Mouse (Mus musculus) urinary bladder, postnatal 25 days (tissue): ENCODE measurements around the gene Nlgn2.
A peak's percentile ranks its signal among the peaks of the same experiment; 100 is the strongest.

ENCODE experiments used
- DNase-seq: peaks from one replicate; pipeline ENCODE4 v3.0.0; 2022; ENCODE audit warnings: low spot score

Gene Nlgn2

GRCm38 (mm10) chr11:69828832-69829231 lies 8.8 kb downstream of the Nlgn2 start:
- DNase-seq = no peak

DNA sequence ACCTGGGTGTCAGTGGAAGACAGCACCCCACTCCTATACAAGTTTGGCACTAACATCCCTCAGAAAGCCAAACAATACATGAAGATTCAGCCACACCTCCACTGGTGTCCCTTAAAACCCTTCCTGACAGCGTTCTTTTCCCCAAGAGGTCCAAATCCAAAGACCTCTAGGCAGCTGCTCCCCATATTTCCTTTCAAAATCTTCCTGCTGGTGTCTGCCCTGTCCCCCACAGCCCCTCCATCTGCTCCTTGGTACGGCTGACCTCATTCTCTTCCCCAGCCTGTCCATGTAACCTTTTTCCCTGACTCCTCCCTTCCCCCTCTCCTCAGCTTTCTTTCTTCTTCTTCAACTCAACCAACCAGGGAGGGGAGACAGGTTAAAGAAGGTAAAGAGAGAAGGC lies 14.1 kb downstream of the Nlgn2 start:
- DNase-seq = no peak

DNA sequence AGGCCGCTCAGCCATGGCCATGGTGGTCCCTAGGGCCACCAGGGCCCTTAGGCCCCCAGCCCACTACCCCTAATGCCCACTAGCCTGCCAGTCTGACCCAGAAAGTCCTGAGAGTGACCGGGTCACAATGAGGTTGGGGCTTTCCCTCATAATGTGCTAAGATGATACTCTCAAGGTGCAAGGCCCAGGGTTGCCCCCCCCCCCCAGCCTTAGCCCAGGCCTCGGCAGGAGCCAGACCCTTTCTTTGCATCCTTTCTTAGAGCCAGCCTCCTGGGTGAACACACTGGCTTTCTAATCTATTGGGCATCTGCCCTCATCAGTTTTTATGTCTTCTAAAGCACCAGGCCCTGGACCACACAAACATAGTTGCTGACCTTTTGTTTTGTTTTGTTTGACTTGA lies 15.5 kb downstream of the Nlgn2 start, which contains the start of gene Spem1:
Gene Spem1 (minus strand): TSS at position 101 of the 400 bp plus-strand sequence.
- no peak for DNase-seq

DNA sequence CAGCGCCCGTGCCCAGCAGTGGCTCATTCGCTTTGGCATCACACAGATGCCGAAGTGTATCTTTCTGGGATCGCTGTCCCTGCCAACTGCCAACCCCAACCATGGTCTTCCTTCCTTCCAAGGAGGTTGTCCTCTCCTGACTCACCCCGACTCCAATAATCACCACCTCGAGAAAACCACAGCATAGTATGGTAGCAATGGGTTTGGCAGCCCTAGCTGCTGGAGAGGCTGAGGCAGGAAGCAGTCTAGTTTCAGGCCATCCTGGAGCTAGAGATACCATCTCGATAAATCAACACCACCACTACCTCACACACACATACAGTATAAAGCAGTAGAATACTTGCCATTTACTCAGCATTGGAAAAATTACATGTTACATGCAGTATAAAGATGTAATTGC lies 18.7 kb downstream of the Nlgn2 start:
- DNase-seq = no peak

GRCm38 (mm10) chr11:69818365-69818764 lies 19.2 kb downstream of the Nlgn2 start, which contains the start of gene Spem2:
TSS of gene Spem2 (minus strand) at chr11:69818465.
- DNase-seq = no peak

DNA sequence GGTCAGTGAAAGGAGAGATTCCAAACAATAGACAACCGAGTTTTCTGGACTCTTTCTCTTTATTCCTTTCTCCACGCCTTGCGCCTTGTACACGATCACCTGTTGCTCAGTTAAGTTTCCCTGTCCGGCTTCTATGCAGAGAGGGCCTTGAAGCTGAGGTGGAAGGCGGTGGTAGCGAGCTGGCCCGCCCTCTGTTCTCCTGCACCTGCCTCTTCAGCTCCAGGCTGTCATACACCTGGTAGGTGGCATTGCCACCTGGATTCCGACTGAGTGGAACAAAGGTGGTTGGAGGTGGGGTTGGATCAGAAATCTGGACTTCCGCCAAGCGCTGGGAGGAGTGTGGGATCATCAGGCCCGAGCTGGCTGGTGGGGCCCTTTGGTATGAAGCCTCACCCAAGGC lies 21.1 kb downstream of the Nlgn2 start:
- DNase-seq = no peak

GRCm38 (mm10) chr11:69815155-69815554 lies 22.4 kb downstream of the Nlgn2 start, which contains the start of gene Gm39566:
TSS of gene Gm39566 (minus strand) at chr11:69815298.
- no peak for DNase-seq

DNA sequence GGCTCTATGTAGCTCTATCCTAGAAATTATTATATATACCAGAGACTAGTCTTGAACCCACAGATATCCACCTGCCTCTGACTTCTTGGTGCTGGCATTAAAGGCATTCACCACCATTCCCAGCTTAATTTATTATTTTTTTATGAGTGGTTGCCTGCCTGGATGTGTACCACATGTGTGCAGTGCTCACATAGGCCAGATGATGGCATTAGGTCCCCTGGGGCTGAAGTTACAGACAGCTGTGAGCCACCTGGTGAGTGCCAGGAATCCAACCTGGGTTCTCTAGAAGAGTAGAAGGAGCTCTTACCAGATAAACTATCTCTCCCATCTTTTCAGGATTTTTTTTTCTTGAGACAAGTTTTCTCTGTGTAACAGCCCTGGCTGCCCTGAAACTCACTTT lies 27.3 kb downstream of the Nlgn2 start:
- no peak for DNase-seq

DNA sequence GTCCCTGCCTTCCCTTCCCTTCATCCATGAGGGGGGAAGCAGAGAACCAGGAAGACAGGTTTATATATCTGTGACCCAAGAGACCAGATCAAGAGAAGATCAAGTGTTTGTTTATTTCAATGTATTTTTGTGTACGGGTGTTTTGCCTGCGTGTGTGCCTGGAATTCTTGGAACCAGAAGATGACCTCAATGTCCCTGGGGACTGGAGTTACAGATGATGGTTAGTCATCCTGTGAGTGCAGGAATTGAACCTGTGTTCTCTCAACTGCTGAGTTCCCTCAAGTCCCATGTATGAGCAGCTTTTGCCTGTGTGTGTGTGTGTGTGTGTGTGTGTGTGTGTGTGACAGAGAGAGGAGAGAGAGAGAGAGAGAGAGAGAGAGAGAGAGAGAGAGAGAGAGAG lies 29.9 kb downstream of the Nlgn2 start:
- no peak for DNase-seq

- DNase-seq = no peak
Measured at GRCm38 (mm10) chr11:69806378-69806777, 31.2 kb downstream of the Nlgn2 start.

DNA sequence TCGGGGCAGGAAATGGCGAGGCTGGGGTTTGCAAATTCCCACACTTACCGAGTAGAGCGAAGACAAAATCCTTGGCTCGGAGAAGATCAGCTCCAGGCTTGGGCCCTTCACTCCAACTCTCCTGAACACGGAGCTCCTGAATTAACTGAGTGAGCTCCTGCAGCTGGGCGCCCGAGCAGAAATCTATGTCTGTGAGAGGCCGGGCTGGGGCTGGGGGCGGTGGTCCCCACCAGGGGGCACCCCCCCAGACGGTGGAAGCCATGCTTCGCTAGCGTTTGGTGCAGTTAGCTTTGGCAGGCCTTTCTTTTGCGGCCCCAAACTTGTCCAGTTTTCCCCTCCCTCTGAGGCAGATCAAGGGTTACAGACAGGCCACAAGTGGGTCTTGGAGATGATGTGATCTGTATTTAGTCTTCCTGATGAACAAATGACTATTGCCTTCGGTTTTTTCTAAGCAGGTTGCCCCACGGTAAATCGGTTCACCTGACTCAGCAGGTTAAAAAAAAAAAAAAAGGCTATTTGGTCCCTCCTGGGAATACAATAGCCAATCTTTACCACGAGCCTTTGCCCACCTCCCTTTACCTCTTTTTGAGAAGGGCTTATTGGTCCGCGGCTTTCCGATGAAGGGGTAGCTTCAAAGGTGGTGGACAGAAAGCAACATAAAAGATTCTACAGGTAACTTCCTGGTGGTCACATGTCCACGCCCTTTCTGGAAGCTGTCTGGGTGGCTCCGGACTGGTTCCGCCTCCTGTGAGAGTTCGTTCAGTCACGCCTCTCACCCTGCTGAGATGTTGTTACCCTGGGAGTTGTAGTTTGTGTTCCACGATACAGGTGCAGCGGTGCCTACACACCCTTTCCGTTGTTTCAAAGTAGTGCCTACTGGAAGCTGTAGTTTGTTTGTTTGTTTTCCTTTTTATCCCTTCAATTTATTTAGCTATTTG lies 32.3 kb downstream of the Nlgn2 start, which contains the start of gene Tmem102:
Gene Tmem102 (minus strand): TSS at position 653 of the 938 bp plus-strand sequence.
- DNase-seq = peak; percentile 32

- peak; percentile 23 for DNase-seq
Measured at GRCm38 (mm10) chr11:69804652-69804940, 33.0 kb downstream of the Nlgn2 start.

GRCm38 (mm10) chr11:69803786-69804651 lies 33.6 kb downstream of the Nlgn2 start:
- peak; percentile 58 for DNase-seq

DNA sequence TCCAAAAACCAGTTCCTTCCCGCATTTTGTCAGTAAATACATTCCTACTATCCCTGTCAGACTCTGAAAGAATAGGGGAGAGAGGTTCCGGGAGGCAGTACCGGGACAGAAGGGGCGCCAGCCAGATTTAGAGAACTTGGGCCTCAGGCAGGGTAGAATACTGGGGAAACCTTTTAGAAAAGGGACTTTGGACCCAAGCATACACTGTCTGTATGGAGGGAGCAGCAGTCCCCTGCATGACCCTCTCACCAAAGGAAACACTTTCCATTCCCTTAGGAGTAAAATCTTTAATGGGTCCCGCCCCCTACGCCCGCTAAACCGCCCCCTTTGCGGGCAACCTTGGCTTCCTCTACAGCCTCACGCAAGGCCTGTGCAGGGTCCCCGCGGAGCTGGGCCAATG lies 34.3 kb downstream of the Nlgn2 start:
- DNase-seq = no peak

DNA sequence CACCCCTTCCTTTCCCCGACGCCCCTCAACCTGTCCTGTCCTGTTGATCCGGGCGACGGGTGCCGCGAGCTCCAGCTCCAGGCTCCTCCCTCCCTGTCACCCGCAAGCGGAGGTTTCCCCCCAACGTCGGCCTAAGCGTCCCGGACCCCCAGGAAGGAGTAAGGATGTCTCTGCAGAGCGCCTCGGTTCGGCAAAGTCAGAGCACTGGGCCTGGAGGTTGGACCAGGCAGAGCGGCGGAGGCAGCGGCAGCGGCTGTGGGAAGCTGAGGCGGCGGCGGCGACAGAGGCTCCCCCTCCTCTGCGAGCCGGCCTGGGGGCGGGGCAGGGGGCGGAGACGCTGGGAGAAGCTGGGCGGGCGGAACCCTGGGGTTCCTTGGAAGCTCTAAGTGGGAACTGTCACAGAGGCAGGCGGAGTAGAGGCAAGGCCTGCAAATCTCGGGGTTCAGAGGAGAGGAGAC lies 34.9 kb downstream of the Nlgn2 start:
- DNase-seq = peak; percentile 80

GRCm38 (mm10) chr11:69801379-69801977 lies 36.1 kb downstream of the Nlgn2 start, which contains the start of gene Fgf11:
TSS of gene Fgf11 (minus strand) at chr11:69801857.
- DNase-seq = no peak

DNA sequence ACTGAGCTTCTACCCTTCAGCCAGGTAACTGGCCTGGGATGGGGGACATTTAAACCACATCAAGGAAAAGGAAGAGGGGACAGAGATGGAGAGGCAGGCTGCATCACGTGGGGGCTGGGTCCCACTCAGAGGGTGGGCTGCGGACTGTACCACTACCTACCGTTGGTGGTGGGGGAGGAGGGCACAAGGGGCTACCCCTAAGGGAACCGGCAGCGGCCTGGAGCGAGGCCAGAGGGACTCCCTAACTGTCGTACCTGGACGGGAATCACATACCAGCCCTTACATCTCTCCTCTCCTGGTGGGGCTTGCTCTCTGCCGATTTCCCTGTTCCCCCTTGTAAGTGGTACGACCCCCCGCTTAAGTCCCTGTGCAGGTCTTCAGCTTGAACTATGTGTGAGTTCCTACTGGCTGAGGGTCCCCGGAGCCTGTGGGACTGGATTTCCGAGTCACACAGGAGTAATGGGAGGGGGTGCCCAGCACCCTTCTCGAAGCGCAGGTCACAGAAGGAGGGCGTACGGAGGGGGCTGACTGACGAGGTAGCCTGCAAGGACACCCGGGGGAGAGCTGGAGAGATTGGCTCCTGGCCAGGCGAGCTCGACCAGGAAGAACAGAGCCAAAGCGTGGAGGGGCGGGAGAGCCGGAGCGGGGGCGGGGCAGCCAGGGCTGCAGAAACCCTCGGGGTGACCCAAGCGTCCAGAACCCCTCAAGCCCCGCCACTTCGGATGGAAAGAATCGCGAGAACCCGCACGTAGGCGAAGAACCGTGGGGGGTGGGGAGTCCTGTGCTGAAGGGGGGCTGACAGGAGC lies 37.0 kb downstream of the Nlgn2 start:
- peak; percentile 54 for DNase-seq

GRCm38 (mm10) chr11:69800138-69800391 lies 37.5 kb downstream of the Nlgn2 start:
- no peak for DNase-seq

- no peak for DNase-seq
Measured at GRCm38 (mm10) chr11:69799394-69800137, 38.0 kb downstream of the Nlgn2 start.

DNA sequence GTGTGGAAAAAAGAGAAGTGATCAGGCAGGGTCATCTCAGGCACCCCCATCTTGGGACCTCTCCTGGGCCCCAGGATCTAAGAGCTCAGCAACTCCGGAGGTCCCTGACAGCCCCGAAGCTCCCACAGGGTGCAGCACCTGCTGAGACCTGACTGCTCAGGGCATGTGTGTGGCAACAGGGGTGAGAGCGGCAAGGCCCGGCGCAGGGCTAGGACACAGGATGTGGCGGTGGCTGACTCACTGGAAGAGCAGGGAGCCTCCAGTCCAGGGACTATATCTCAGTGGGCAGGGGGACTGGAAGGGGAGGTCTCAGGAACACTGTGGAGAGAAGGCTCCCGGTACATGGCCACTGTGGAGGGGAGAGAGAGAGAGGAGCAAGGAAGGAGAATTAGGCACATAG lies 39.7 kb downstream of the Nlgn2 start:
- DNase-seq = no peak

DNA sequence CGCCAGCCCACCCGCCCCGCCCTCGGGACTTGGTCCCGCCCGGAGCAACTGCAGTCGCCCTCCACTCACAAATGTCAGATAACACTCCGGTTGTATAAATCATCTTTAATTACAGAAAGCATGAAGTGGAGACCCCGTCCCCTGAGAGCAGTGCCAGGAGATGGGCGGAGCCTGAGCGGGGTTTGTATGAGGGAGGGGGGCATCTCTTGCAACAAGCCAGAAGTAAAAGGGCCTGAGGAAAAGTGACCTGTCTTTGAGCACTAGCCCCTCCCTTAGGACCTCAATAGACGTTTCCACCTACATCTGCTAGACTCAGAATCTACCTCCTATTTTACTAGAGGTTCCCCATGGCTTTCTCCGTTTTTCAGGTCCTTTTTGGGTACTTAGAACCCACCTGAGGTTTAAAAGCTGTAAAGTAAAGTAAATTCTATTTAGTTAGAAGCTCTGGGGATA lies 41.6 kb downstream of the Nlgn2 start:
- DNase-seq = no peak
